In genomic region chr11:13436433-13436832, GRCm38 (mm10) we compare ENCODE assay signal across 24 mouse cellular contexts.
DNase-seq lines count a peak whose midpoint lies in the region; ATAC-seq and TF ChIP-seq lines count a peak whose summit lies in the region.
"Had no signal": no experiment of that assay in that cellular context is flagged by ENCODE, and none has a peak within 500 bp of the region (broad histone marks: within the 10 kb centered on the region; RNA-seq: fewer than 3 reads in every experiment).

No protein-coding gene starts in this region.

- no peak overlapping the region for H3K9ac ChIP-seq in forebrain, embryonic 11.5 days (ENCODE audit: low read length)

- 78% methylated on average over 1 of the region's 1 CpGs for WGBS in forebrain, embryonic 11.5 days

- ATAC-seq in frontal cortex, adult (ENCODE audit: low TSS enrichment), result peak; percentile 90
- no peak for ATAC-seq in forebrain, embryonic 11.5 days (replicated peaks; ENCODE audit: low FRiP score)
- ATAC-seq: activated CD4-positive, CD25-positive, alpha-beta regulatory T cell, adult 4 months; CD4-positive, CD25-positive, alpha-beta regulatory T cell, adult 4 months; Patski had no signal

- H3K9me3 ChIP-seq in forebrain, embryonic 11.5 days (ENCODE audit: control insufficient read depth, low read length), result no peaks in the 10 kb centered on the region; the same call in 1 of the 2 replicates
- H3K9me3 ChIP-seq: G1E had no signal

- H3K4me2 ChIP-seq in forebrain, embryonic 11.5 days (ENCODE audit: low read depth, low read length, severe bottlenecking), result no peak overlapping the region

- H3K27ac ChIP-seq in forebrain, embryonic 11.5 days (ENCODE audit: low read depth, low read length), result no peak overlapping the region

- no peak for TF ChIP-seq CTCF in brain, embryonic 14.5 days (IDR thresholded peaks at IDR 0.05; ENCODE audit: borderline replicate concordance, extremely low read depth, insufficient read depth, insufficient read length)

- no peak for TF ChIP-seq POLR2A in brain, embryonic 14.5 days (IDR thresholded peaks at IDR 0.05; ENCODE audit: borderline replicate concordance, extremely low read depth, insufficient read depth, insufficient read length, poor library complexity, severe bottlenecking)

- H3K27me3 ChIP-seq in forebrain, embryonic 11.5 days (ENCODE audit: control insufficient read depth, insufficient read depth, low read length), result no peaks in the 10 kb centered on the region
- H3K27me3 ChIP-seq: CH12.LX, Patski had no signal

- no peak for DNase-seq in frontal cortex, postnatal 25 days (ENCODE audit: low spot score in 2 of 2)
- peak; percentile 41 for DNase-seq in brain, adult 2 months (ENCODE audit: low read depth, low spot score)
- peak; percentile 26 for DNase-seq in brain, embryonic 14.5 days (ENCODE audit: low read depth)
- peak; percentile 43 for DNase-seq in telencephalon, adult 2 months (ENCODE audit: low read depth, low spot score)
- no peak for DNase-seq in testis, postnatal 14 days (ENCODE audit: low spot score)
- no peak for DNase-seq in forebrain, embryonic 11.5 days (ENCODE audit: low spot score)
- no peak for DNase-seq in kidney, postnatal 4 days
- DNase-seq: adrenal gland, adult 2 months; adrenal gland, adult 8-10 months; adrenal gland, postnatal 10 days; adrenal gland, postnatal 14 days; adrenal gland, postnatal 25 days; adrenal gland, postnatal 36 days; B cell, adult 2 months; cerebellum, adult 11 months; cerebellum, adult 11-12 months; cerebellum, adult 18-20 months; cerebellum, adult 2 months had no signal

- H3K36me3 ChIP-seq in forebrain, embryonic 11.5 days (ENCODE audit: control insufficient read depth, insufficient read depth, low read length), result no peaks in the 10 kb centered on the region
- H3K36me3 ChIP-seq: G1E had no signal

- H3K4me3 ChIP-seq in forebrain, embryonic 11.5 days (ENCODE audit: low read depth, low read length), result no peak overlapping the region

- no peaks in the 10 kb centered on the region for H3K4me1 ChIP-seq in forebrain, embryonic 11.5 days (replicated peaks; ENCODE audit: control insufficient read depth, insufficient read depth, low read length)

Comparison
In these comparisons a context has a peak if more than half of its experiments do, and no peak if none do; other contexts are left out.
1. DNase-seq: peak in brain, adult 2 months (single experiment), brain, embryonic 14.5 days (single experiment) and telencephalon, adult 2 months (single experiment); none in frontal cortex, postnatal 25 days (0 of 2), testis, postnatal 14 days (single experiment), forebrain, embryonic 11.5 days (single experiment) and kidney, postnatal 4 days (0 of 2).